Mouse (Mus musculus): ENCODE data around the gene Zfp65.
"Not testable (repeated sequence)": the region's sequence is repeated elsewhere in the genome, so short reads cannot be mapped to it uniquely, and the experiment has no call there.

Gene Zfp65

DNA sequence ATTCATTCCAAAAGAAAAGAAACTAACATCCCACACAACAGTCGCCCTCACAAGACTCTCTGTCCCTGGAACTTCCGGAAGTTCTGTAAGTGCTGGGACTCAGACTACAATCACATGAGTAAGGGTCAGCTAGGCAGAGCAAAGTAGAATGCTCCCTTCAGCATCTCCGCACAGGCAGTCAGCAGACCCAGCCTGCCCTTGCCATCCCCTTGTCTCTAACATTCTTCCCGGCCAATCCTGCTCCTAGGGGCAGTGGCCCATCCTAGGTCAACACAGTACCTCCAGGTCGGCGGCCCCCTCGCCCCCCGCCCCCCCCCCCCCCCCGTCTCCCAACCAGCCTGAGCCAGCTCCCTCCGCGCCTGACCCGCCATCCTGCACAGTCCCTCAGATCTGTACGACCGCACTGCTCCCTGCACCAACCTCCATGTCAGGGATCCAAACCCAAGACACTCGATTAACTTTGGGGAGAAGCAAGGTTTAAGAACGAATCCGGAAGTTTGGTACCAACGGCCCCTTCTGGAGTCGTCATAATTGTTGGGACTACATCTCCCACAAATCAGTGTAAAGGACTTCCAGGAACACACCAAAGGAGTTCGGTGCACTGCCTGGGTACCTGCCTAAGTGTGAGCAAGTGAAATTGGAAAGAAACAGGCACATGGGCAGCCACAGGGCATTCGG is at the start of gene Zfp65:
TSS of gene Zfp65 (minus strand) at position 533 of the 678 bp plus-strand sequence.
- DNase-seq: peak; percentile 58

DNA sequence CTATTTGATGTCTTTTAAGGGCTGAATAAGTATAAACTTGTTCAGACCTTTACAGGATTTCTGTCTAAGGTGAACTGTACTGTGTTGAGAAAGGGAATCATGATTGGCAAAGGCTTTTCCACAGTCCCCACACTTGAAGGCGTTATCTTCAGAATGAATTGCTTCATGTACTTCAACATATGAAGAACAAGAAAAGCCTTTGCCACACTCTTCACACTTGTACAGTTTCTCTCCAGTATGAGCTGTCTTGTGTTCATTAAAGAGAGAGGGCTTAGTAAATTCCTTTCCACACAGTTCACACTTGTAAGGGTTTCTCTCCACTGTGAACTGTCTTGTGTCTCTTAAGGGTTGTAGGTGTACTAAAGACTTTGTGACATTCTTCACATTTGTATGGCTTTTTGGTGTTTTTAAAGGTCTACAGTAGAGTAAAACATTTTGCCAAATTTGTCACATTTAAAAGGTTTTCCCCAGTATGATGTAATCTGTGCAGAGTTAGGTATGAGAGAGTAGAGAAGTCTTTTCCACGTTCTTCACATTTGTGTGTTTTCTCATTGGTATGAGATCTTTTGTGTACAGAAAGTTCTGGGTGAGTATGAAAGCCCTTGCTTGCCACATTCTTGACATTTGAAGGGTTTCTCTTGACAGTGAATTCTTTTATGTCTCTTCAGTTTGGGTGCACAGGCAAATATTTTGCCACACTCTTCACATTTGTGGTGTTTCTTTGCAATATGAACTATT is 34.2 kb upstream of the Zfp65 start:
- DNase-seq: no peak

DNA sequence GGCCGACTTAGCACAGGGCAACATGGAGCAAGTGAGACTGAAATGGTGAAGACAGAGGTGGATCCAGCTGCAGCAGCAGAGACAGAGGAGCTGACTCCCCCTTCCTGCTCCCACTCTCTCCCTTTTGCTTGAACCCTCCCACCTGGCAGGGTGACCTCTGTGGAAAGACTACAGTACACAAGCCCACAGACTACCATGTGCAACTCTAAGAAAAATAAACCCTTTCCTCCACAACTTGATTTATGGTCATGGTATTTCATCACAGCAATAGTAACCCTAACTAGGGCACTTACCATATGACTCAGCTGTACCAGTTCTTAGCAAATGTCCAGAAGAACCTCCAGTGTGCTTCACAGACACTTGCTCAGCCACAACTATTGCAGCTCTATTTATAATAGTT is 31.0 kb upstream of the Zfp65 start:
- no peak for DNase-seq

DNA sequence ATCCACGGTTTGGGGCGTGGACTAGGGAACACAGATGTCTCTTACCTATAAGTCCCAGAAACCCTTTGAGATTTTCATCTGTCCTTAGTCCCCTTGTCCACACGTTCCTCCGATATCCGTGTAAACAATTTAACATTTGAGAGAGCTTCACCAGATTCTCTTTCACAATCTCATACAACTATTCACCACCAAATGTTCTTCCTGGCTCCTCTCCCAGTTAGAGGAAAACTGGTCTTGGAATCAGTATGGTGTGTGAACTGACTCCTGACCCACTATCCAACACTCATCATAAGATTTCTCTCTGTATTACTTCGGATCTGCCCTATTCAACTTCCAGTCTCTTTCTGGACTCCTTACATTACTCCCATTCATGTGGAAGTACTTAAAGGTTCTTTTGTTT is 26.8 kb upstream of the Zfp65 start:
- no peak for DNase-seq

DNA sequence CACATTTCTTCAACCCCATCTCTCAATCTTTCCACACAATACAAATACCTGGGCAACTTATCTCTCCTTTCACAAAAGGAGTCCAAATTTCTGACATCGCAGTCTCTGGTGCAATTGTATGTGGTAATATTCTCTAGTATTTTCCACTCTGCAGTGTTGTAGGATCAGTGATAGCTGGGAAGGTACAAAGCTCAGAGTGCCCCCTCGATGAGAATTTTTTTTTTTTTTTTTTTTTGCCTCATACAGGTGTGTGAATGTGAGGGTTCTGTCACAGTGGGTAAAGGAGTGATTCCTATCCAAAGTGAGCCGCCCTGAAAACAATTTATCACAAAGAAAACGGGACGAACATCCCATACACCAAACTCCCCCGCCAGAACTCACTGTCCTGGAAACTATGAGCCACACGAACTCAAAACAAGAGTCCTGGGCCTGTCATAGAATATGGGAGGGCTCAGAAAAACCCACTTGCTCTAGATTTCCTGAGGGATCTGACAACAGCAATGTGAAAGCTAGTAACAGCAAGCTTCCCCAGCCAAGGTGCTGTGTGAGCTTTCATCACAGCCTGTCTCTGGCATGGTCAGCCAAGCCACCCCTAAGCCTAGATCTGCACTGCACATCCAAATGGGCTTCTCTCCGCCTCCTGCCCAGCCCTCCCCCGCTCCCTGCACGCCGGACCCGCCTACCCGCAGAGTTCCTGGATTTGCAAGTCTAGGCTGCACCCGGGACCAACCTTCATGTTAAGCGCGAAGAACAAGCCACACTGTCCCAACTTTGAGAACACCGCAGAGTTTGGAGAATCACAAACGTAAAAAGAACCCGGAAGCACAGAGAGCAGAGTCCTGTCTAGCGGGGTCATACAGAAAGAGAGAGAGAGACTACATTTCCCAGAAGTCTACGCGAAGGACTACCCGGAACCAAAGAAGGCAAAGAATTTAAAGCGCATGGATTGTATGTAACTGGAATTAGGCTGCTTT is 25.6 kb upstream of the Zfp65 start, which contains the start of gene Zfp85:
TSS of gene Zfp85 (minus strand) at position 896 of the 974 bp plus-strand sequence.
- DNase-seq: peak; percentile 77

DNA sequence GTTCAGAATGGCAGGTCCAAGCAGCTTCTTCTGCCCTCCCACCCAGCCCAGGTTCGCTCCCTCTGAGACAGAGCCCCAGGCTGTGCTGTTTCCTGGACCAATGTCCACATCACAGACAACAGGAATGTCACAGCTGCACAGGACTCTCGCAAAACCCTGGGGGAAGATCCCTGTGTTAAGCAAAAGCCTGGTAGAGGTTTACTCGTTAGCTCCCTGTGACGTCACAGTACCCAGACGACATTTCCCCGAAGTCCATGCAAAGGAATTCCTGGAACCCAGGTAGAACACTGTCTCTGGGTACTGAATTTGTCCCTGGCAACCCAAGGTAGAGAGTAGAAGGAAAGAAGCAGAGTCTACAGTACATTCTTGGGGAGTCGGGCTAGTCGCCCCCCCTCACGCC is 14.9 kb upstream of the Zfp65 start:
- no peak for DNase-seq

DNA sequence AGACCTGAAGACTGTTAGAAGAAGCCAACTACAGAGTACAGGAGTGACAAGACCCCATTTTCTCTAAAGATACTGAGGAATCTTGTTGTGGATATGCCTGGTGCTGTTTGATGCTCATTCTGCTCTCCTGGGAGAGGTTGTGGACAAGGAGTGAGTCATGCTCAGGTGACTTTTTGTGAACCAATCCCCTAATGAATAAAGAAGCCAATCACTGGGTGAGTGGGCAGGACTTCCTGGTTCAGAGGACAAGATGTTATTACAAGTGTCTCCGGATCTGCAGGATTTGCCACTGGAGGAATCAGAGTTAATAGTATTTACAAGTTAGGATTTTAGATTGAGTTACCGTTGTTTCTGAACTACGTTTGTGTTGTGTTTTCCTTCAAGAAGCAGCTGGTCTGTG is 14.0 kb upstream of the Zfp65 start:
- no peak for DNase-seq

DNA sequence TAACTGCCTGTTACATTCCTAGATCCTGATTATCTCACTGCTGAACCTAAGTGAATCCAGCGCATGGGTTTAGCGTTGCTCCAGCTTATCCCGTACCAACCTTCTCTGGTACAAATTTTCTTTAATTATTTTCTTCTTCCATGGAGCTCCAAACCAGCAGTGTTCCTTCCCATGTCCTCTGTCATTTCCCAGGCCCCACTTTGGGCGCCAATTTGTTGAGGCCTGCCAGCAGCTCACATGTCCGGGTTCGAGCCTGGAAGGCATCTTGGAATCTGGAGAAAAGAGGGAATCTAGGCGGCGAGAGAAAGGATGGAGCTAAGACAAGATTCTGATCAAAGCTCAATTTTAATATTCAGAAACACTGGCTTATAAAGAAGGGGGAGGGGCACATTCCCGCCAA is 5.4 kb upstream of the Zfp65 start:
- not testable (repeated sequence) for DNase-seq

DNA sequence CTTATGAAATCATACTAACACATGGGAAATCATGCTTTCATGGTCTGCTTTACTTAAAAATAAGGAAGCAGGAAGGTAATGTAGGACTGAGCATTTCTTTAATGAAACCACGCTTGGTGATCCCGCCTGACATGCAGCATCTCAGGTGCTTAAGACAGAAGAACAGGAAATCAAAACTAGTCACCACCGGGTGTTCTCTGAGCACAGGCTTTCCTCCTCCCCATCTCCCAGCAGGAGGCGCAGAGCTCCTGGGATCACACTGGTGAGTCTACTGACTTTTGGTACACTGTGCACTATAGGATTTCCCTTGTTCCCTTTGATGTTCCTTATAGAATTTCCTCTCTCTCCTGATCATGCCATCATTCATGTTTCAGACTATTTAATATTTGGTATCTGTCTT is 468 bp upstream of the Zfp65 start:
- DNase-seq: peak; percentile 47

DNA sequence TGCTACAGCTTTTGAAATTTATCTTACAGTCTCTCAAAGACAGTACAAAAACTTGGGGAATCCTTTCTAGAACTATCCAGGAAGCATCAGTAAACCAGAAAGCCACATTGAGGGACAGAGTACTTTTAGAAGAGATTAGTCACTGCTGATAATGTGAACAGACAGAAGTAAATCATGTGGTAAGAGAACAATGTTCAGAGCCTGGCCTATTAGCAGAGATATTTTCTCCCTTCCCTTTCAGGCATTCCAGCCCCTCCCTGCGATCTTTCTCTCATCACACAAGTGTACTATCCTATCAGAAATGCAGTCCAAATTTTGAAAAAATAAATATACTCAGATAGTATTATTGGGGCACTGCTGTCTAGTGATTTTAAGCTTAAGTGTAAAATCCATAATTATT is 867 bp downstream of the Zfp65 start:
- DNase-seq: no peak

DNA sequence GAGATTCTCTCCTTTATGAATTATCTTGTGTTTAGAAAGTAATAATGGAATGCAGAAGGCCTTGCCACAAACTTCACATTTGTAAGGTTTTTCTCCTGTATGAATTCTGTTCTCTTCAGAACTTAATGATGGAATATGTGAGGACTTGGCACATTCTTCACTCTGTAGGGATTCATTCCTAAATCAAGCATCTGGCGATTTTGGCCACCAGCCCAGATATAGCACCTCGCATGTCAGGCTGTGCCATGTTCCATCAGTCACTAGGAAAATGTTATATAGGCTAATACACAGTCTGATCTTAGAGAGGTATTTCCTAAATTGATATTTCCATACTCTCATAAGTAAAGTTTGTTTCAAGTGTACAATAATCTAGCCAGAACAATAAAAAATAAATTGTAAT is 3.6 kb downstream of the Zfp65 start:
- not testable (repeated sequence) for DNase-seq

DNA sequence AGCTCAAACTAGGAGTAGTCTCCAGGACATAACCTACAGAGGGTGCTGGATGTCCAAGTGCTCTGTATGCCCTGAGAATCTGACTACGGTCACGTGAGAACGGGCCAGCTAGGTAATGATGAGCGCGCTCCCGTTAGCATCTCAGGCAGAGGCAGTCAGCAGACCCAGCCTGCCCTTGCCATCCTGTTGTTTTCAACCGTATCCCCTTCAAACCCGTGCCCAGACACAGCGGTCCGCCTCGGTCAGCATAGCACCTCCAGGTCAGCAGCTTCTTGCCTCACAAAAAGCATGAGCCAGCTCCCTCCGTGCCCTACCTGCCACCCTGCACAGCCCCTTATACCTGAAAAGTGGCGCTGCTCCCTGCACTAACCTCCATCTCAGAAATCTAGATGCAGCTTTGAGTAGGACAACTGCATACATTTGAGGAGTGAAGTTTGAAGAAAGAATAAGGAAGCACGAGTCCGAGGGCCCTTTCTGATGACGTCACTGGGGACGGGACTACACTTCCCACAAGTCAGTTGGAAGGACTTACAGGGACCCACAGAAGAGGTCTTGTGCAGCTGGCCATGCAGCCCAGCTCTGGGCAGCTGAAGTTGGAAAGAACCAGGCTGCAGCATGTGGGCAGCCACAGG is 5.0 kb downstream of the Zfp65 start:
- peak; percentile 94 for DNase-seq

DNA sequence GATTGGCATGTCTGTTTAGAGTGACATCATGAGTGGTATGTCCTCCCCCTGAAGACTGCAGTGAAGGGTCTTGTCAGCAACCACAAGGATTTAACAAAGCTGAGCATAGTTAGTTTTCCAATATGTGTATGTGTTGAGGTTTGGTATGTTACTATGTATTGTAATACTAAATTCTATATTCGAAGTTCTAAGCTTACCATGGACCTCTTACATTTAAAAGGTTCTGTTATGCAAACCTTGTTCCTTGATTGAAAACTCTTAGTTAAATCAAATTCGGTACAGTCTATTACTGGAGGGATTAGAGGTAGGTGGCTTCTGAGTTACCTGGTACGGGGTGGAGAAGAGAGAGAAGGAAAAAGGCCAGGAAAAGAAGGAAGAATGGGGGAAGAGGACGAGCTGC is 42.0 kb downstream of the Zfp65 start, which contains the start of gene Zfp738:
TSS of gene Zfp738 (minus strand) at position 101 of the 400 bp plus-strand sequence.
- no peak for DNase-seq

DNA sequence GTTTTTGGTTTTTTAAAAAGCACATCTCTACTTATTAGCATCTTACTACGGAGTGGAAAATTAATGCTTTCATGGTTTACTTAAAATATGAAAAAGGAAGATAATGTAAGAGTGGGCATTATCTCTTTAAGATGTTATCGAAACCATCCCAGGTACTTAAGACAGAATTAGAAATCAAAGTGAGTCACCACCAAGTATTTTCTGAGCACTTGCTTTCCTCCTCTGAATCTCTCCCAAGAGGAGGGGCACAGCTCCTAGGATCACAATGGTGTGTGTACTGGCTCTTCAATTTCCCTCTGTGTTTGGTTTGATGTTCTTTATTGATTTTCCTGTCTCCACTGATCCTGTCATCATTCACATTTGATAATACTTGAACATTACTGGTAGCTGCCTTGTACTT is 45.1 kb downstream of the Zfp65 start:
- DNase-seq: not testable (repeated sequence)

DNA sequence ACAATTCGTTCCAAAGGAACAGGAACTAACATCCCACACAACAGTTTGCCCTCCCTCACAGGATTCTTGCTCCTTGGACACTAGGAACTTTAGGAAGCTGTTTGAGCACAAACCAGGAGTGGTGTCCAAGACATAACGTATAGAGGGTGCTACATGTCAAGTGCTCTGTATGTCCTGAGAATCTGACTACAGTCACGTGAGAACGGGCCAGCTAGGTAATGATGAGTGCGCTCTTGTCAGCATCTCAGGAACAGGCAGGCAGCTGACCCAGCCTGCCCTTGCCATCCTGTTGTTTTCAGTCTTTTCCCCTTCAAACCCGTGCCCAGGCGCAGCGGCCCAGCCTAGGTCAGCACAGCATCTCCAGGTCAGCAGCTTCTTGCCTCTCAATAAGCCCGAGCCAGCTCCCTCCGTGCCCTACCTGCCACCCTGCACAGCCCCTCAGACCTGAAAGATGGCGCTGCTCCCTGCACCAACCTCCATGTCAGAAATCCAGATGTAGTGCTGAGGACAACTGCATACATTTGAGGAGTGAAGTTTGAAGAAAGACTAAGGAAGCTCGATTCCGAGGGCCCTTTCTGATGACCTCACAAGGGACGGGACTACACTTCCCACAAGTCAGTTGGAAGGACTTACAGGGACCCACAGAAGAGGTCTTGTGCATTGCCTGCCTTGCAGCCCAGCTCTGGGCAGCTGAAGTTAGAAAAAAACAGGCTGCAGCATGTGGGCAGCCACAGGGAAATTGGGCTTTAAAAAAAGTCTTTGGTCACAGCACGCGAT is 45.8 kb downstream of the Zfp65 start:
- peak; percentile 92 for DNase-seq

DNA sequence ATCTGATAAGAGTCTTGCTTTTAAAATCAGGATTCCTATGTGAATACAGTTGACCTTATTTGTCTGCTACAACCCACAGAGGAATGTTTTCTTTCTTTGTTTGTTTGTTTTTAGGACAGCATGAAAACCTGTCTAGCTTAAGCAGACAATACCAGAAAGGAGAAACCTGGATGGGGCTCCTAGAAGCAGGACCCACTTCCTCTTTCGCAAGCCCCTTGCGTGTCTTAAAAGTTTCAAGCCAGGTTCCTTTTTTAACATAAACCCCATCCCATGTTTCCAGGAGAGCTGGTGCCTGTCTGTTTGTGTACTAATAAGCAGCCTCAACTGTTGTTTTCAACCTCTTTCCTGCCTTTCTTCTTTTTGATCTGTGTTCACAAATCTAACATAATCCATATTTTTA is 54.1 kb downstream of the Zfp65 start:
- DNase-seq: no peak
